Mouse (Mus musculus) left cerebral cortex, postnatal 4 days (tissue): ENCODE data around the gene Ak1. TPM values are rescaled to one million over a fixed set of nuclear protein-coding genes. Genes with fewer than 3 reads are reported as not detected.

Source experiments
- DNase-seq: peaks from one replicate; pipeline ENCODE4 v3.0.0-alpha.2; 2022
- intact Hi-C: fragments of 180-260 bp; cut with DNase I; formaldehyde crosslinking; loops from one replicate; pipeline ENCODE4 v1.15.1; 2025
- total RNA-seq, 2 experiments: library from RNA; stranded (reverse); gene quantifications; 2 replicates each; pipeline ENCODE4 v1.2.3; 2021

The Ak1 gene
- 100 to 1,000 TPM; 100 to 106 TPM for total RNA-seq

- intact Hi-C loops, result no loop called here
- no peak for DNase-seq
These were observed at the start of gene Ak1 for GRCm38 (mm10) chr2:32621517-32621859. Ak1 (plus strand) TSS chr2:32621758.

GRCm38 (mm10) chr2:32572196-32572595 lies 49.4 kb upstream of the Ak1 start:
- intact Hi-C loops, result no loop called here
- no peak for DNase-seq

- intact Hi-C loops, result no loop called here
- no peak for DNase-seq
These were observed 47.1 kb upstream of the Ak1 start, which contains the start of gene Pip5kl1 for GRCm38 (mm10) chr2:32574497-32574896. Pip5kl1 (plus strand) TSS chr2:32574797.

DNA sequence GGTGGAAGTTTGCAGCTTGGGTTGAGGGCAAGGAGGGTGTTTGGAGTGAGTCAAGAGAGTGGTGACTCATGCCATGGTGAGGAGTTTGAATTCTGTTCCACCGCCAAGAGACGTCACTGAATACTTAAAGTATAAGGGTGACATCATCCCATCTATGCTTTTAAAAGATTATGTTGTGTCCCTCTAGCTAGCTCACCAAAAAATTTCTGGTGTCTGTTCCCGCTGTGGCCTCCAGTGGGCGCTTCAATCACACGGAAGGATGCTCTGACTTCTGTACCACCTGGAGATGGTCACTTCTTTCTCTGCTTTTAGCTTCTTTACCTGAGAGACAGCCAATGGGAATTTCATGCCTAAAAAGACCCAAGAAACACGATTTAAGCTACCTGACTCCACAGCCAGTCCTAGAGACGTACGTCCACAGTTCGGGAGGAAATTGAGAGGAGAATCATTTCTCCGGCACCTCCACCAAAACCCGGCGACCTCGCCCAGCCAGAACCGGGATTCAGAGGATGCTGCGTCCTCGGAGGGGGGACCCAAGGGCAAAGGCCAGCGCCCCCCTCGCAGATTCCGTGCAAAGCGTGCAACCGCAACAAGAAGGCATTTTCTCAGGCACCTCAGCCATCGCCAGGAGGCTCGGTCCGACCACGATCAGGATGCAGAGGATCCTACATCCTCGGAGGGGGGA lies 46.5 kb upstream of the Ak1 start:
- DNase-seq, result peak; percentile 52
- intact Hi-C loops, result no loop called here

- peak; percentile 73 for DNase-seq
- intact Hi-C loops, result no loop called here
These were observed 45.9 kb upstream of the Ak1 start, which contains the start of gene 9430097D07Rik for GRCm38 (mm10) chr2:32575586-32576160. 9430097D07Rik (minus strand) TSS chr2:32575684.

- DNase-seq, result no peak
- intact Hi-C loops, result no loop called here
These were observed 45.0 kb upstream of the Ak1 start for GRCm38 (mm10) chr2:32576532-32576931.

DNA sequence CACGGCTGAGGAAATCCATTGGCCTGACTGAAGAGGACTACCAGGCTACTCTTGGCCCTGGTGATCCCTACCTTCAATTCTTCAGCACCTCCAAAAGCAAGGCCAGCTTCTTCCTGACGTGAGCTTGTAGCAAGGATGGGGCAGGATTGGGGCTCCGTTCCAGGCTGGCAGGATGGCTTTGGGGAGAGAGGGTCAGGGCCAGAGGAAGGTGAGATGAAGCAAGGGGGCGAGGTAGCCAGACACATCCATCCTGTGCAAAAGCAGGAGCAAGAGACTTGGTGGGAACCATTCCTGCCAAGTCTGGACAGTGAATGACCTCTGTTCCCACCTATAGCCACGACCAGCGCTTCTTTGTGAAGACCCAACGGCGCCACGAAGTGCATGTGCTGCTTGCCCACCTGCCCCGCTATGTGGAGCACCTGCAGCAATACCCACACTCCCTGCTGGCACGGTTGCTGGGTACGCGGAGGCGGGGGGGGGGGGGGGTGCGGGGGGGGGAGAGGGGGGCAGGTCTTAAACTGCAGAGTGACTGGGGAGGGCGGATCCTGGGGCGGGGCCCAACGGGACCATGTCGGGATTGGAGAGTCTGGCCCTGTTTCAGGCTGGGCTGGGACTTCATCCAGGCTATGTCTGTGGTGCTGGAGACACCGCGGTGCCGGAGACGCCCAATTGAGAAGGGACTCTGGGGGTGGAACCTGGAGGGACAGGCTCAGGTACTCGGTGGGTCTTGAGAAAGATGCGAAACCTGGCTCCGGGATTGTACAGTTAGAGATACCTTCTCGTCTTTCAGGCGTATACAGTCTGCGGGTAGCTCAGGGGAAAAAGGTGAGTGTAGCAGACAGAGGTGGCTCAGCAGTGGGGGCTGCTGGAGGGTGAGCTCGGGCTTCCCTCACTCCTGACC lies 43.2 kb upstream of the Ak1 start:
- no peak for DNase-seq
- intact Hi-C loops, result no loop called here

- intact Hi-C loops, result loop anchor here (5.0 kb wide), 1 partner anchor 111 kb away; no protein-coding TSS in a partner anchor
- DNase-seq, result peak; percentile 53
These were observed 40.0 kb upstream of the Ak1 start for GRCm38 (mm10) chr2:32581450-32582095.

DNA sequence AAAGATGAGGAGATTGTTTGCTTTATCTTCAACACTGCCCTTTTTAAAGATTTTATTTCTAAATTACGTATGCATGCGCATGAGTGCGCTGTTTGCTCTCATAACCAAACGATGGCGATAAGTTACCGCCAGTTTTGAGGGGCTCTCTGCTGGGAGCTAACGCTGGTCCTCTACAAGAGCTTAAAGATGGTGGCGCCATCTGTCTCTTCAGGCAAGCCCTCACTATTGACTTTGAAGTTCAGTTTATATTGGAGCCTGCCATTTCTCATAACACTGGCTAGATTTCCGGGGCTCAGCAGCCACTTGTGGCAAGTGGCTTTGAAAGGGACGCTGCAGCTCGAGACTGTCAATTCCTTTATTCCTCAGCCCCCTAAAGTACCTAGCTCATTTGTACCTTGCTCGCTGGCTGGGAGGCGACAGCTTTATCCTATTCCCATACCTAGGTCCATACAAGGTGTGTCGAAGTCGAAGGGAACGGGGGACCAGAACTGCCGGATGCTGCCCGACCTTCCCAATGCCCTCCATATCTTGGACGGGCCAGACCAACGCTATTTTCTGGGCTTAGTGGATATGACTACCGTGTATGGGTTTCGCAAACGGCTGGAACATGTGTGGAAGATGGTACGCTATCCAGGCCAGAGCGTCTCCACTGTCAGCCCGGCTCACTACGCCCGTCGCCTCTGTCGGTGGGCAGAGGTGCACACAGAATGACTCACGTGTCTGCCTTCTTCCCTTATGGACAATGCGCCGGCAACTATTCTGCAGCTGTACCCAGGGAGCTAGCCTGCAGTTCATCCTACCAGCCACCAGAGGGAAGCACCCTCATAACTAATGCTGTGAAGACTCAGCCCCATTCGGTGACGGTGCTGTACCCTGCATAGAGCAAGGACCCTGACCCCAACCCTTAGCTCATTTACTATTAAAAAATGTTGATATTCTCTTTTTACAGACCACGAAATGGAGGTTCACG lies 38.4 kb upstream of the Ak1 start:
- peak; percentile 80 for DNase-seq
- intact Hi-C loops, result loop anchor here (5.0 kb wide), 1 partner anchor 109 kb away; no protein-coding TSS in a partner anchor

- no peak for DNase-seq
- intact Hi-C loops, result no loop called here
These were observed 36.3 kb upstream of the Ak1 start for GRCm38 (mm10) chr2:32585149-32585714.

DNA sequence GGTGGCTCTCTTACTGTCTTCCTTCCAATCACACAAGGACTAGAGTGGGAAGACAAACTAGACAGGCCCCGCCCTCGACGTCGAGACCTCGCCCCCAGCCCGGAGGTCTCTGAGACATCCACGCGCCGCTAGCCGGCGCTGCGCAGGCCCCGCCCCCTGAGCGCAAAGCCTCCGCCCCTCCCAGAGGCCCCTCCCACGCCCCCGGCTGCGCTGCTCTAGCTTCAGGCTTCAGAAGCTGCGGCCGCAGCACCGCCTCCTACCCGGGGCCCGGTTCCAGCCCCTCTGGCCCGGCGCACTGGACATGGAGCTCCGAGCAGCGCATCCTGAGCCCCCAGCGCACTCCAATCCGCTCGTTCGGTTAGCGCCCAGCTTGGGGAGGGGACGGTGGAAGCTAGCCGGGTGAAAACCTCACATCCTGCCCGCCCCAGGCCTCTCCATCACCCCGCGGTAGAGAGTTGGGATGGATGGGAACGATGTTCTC lies 34.6 kb upstream of the Ak1 start, which contains the start of gene St6galnac4:
Gene St6galnac4, plus strand, starts transcription at position 225 of the 481 bp plus-strand sequence.
- peak; percentile 96 for DNase-seq
- intact Hi-C loops, result no loop called here

- no peak for DNase-seq
- intact Hi-C loops, result no loop called here
These were observed 33.7 kb upstream of the Ak1 start for GRCm38 (mm10) chr2:32587731-32588321.

GRCm38 (mm10) chr2:32589213-32589795 lies 32.3 kb upstream of the Ak1 start:
- intact Hi-C loops, result no loop called here
- peak; percentile 89 for DNase-seq

DNA sequence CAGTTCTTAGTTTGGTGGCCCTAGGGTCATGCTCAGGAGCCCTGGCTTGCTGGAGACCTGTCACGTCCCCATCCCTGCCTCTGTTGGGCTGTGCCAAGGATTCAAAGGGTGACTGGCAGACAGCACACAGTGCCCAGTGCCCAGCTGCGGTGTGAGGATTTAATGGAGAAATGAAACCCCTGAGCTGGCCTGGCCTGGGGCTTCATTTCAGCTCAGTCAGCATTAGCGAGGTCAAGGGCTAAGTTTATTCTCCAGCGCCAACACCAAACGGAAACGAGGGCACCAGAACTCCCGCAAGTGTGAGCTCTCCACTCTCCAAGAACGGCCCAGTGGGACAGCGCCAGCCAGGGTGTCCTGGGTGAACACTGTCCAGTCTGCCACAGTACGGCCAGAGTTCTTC lies 31.3 kb upstream of the Ak1 start:
- no peak for DNase-seq
- intact Hi-C loops, result no loop called here

GRCm38 (mm10) chr2:32591249-32591648 lies 30.3 kb upstream of the Ak1 start:
- intact Hi-C loops, result no loop called here
- DNase-seq, result no peak

- intact Hi-C loops, result no loop called here
- peak; percentile 93 for DNase-seq
These were observed 24.8 kb upstream of the Ak1 start for GRCm38 (mm10) chr2:32596725-32597124.

DNA sequence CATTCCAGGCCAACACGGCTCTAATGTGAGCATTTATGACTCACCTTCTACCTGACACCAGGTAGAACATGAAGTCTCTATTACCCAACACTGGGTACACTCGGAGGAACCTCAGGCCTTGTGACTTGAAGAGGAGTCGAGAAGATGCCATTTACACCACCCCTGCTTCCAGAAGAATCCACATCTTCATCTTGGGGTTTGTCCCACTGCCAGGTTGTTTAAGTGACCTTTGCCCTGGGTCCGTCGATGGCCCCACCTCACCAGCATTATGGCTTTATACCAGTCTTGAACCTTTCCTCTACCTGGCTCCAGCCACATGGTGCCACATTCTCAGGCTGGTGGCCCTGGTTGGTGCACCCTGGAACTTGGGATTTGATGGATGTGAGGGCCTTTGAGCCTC lies 24.3 kb upstream of the Ak1 start:
- intact Hi-C loops, result no loop called here
- no peak for DNase-seq

DNA sequence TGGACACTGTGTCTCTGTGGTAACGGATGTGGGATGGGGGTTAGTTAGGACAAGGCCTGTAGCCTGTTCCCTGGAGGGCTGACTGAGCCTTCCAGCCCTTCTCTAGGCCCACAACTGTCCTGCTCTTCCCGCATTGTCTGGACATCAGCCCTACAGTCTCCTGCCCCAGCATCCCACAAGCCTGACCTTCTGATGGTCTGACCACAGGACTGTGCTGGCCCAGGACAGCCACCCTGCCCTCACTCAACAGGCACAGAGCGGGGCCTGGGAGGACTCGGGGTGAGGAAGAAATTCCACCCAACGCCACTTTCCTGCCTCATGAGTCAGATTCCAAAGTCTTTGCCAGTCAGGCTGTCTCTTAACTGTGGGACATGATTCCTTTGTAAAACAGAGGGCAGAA lies 23.9 kb upstream of the Ak1 start:
- DNase-seq, result no peak
- intact Hi-C loops, result no loop called here
